Mouse (Mus musculus): Measurements from ENCODE around the gene Susd5.
"Not testable (repeated sequence)": the region's sequence is repeated elsewhere in the genome, so short reads cannot be mapped to it uniquely, and the experiment has no call there.

Susd5 gene

DNA sequence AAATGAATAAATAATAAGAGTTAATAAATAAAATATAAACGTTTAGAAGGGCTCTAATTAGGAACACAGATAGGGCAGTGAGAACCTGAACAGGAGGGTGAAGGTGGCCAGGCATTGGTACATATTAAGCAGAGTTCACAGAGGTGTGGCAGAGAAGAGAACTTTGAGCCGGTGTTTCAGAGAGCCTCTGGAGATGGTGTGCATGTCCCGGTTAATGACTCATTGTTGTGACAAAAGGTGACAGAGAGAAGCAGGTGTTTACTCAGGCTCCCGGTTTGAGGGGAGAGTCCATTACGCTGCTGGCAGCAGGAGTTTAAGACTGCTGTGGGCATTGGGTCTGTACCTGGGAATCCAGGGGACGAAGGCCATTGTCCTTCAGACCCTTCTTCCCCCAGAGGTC, 12.4 kb downstream of the Susd5 start:
- DNase-seq (ENCODE audit: low spot score in 2 of 2) = no peak

DNA sequence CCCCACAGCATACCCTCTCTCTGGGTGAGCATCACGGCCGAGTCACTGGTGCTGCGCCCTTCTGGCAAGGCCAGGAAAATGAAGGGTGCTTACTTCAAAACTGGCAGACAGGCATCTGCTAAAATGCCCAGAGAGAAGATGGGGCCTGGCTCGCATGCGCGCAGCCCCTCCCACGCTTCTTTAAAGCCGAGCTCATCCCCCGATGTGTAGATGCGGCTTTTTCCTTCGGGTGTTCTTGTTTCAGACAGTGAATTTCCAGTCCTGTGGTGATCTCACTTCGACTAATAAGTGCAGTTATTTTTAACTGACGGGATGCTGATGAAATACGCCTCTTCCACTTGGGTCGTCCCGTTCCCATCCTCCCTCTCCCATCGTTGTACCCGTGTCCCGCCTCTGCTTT, 16.7 kb downstream of the Susd5 start:
- DNase-seq (ENCODE audit: low spot score in 2 of 2) = peak in 1 of 2 experiments; percentile 19

DNA sequence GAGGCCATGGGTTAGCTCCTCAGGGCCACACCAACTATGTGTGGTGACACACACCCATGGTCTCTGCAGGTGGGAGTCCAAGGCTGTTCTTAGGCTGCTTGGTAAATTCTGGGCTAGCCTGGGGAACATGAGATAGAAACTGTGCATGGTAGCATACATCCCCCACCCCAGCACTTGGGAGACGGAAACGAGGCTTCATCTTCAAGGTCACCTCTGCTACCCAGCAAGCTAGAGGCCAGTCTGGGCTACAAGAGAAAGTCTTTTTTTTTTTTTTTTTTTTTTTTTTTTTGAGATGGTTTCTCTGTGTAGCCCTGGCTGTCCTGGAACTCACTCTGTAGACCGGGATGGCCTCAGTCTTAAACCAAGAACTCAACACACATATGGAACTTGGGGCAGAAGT, 29.5 kb downstream of the Susd5 start:
- DNase-seq (ENCODE audit: low spot score in 2 of 2) = no peak

DNA sequence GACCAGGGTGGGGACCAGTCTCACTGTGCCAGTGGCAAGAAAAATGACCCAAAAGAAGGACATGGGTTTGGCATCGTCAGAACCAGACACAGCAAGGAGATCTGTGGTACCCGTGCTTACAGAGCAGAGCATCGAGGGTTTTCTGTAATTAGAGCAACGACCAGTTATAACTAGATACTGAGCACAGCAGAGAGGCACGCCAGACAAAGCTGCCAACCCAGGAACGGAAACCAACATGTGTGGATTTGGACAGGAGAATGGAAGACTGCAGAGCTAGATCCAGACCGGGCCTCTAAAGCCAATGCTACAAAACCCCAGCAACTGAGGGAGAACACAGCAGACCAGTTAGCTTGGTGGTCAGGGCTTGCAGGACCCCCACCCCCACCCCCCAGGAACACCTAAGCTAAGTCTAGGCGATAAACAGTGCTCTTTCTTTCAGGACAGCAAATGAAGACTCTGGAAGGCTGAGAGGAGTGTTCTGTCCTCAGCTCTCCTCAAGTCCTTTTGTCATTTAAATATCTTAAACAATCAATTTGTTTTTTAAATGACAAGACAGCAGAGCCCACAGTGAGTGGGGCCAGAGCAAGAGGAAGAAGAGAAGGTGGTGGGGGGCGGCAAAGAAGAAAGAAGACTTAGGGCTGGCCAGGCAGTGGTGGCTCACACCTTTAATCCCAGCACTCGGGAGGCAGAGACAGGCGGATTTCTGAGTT, 30.3 kb downstream of the Susd5 start:
- DNase-seq (ENCODE audit: low spot score in 2 of 2) = no peak

DNA sequence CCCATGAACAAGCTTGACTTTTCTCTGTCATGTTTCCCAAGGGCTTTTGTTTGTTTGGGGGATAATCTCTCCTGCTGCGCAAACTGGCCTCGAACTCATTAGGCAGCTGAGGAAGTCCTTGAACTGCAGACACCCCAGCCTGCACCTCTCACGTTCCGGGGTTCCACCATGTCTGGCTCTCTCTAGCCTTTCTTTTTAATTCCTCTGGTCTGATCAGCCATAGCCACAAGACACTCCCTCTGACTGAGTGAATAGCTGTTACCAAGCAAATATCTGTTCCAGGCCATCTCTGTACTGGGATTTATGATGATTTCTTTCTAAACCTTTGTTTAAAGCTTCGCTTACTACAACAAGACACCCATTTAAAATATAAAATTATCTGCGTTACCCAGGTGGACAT, 31.9 kb downstream of the Susd5 start:
- not testable (repeated sequence) for DNase-seq (ENCODE audit: low spot score in 2 of 2)

DNA sequence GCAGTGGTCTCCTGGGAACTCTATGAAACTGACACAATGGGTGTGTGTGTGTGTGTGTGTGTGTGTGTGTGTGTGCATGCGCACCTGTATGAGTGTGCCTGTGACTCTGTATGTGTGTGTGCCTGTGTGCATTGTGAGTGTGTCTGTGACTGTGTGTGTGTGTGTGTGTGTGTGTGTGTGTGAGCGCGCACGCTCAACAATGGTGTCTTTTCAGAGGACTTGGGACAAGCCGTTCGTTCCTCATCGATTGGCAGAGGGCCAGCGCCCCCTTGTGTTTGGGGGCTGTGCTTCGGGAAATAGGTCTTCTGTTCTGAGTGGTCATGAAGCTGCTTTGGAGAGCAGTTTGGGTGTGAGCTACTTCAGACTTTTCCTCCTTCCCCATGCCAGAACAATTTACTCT, 35.2 kb downstream of the Susd5 start:
- peak in 1 of 2 experiments; percentile 31 for DNase-seq (ENCODE audit: low spot score in 2 of 2)

DNA sequence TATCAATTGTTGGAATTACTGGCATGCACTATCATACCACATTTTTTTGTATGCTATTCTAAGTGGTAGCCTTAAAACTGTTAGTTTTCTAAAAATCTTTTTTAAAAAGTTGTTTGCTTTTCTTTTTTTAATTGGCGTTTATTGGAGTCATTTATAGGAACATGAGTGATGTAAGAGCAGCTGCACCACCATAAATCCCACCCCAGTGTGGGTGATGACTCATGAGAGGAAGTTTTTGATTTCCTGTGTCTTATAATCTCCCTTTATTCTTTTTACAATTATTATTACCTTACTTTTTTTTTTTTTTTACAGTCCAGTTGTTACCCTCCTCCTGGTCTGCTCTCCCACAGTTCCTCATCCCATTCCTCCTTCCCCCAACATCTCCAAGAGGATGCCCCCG, 37.9 kb downstream of the Susd5 start:
- no peak for DNase-seq (ENCODE audit: low spot score in 2 of 2)

DNA sequence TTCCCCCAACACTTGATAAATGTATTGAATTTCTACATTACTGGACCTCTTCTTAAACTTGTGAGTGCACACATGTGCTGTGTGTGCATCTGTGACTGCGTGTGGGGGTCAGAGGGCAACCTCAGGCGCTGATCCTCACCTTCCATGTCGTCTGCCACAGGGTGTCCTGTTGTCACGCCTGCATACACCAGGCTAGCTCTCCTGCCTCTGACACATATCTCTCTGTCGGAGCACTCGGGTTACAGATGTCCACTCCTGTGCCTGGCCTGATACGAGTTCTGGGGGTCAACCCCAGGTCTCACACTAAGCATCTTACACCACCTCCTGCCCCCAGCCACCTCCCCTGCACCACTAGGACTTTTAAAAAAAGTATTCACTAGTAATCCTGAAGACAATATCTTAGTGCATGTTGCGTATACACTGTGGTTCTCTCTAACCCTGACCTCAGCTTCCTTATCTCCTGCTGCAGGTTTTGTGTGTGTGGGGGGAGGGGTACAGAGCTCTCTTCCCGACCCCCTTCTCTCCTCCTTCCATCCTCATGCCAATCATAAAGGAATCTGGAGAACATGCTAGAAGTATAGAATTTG, 41.9 kb downstream of the Susd5 start:
- DNase-seq (ENCODE audit: low spot score in 2 of 2) = no peak

DNA sequence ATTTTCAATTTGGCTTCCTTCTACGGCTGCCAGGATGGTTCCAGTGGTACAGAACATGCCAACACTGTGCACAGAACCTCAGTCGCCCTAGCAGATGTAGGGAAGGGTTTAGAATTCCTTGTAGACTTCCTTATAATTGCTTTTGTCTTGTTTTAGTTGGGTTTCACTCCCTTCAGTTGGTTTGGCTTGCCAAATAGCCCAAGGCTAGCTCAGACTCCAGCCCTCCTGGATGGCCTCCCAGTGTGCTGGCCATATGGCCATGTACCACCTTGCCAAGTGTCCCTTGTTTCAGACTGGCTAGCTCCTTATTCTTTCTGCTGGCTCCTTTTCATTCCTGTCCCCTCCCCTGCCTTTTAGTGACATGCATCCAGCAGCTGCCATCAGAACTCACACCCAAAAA, 53.3 kb downstream of the Susd5 start:
- DNase-seq (ENCODE audit: low spot score in 2 of 2) = no peak

DNA sequence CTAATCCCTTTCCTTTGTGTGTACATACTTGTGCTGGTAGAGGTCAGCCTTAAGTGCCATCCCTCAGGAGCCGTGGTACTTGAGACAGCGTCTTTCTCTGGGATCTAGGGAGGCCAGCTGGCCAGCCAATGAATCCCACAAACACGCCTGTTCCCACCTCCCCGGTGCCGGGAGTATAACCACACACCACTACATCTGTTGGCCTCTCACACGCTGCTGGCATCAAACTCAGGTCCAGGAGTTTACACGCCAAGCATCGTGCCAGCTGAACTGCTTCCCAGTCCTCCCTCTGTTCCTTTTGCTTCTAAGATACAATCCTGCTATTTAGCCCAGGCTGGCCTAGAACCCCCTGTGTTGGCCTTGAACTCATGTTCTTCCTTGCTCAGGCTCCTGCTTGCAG, 54.2 kb downstream of the Susd5 start:
- no peak for DNase-seq (ENCODE audit: low spot score in 2 of 2)

DNA sequence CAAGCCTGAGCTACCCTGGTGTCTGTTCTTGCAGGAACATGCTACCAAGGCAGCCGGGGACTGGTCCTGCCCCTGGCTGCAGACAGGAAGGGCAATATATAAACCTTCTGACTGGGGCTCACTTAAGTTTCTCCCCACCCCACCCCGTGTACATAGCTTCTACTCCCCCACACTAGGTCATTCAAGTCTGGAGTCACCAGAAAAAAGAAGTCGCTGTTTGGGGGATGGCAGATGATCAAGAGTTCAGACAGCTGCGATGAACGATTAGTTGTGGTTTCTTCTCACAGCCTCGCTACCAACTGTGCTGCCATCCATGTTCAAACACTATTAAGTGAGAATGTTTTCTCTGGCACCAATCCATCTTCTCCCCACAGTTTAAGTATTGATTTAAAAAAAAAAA, 55.3 kb downstream of the Susd5 start:
- no peak for DNase-seq (ENCODE audit: low spot score in 2 of 2)

DNA sequence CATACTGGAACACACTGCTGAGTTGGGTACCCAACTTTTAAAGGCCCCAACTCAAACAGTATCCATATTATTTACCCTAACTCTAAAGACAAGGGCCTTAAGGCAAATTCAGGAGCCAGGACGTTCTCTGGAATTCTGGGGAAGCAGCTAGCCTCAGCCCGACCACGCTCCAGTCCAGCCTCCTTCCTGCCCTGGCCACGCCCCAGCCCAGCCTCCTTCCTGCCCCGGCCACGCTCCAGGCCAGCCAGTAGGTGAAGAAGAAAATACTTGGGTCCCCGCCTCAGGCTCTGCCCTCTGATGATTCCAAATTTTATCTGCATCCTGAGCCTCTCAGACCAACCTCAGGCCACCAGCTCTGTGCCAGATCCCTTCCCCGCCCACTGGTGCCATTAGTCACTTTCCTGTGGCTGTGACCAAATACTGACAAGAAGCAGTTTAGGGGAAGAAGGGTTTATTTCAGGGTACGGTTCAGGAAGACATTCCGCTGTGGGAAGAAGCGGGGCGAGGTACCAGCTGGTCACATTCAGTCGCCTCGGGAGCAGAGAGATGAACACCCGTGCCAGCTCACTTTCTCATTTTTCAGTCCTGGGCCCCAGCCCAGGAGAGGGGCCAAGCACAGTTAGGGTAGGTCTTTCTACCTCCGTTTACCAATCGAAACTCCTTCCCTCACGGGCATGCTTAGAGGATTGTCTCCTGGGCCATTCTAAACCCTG, 57.1 kb downstream of the Susd5 start:
- DNase-seq (ENCODE audit: low spot score in 2 of 2) = no peak

DNA sequence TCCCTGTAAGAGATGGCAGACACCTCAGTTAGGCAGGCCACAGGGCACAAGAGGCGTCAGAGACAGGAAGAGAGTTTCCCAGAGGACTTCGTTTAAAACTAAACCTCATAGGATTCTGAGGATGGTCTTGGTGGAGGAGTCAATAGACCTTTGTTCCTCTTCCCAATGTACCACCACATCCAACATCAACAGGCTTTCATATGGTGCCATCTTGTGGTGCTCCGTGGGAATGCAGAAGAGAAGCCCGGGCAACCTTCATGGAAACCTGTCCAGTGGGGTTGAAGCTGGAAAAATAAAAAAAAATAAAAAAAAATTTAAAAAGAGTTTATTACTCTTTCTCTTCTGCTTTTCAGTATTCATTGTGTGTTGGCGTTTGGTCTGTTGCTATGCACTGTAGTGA, 59.7 kb downstream of the Susd5 start:
- peak; percentile 46 to 75 for DNase-seq (ENCODE audit: low spot score in 2 of 2)

DNA sequence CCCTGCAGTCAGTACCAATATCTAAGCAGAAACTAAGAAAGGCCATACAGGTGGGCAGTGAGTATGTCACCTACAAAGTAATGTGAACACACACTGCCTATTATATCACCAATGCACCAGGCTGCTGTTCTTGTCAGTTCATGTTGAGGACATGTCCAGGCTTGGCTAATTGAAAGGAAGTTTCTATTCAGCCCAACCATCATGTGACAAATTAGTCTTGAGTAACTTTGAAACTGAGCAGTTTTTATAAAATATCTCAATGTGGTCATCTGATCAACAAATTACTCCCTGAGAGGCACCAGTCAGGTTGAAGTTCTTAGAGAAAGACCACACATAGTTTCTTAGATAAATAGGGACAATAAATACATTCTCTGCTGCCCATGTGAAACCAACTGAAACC, 65.9 kb downstream of the Susd5 start:
- DNase-seq (ENCODE audit: low spot score in 2 of 2) = not testable (repeated sequence)

DNA sequence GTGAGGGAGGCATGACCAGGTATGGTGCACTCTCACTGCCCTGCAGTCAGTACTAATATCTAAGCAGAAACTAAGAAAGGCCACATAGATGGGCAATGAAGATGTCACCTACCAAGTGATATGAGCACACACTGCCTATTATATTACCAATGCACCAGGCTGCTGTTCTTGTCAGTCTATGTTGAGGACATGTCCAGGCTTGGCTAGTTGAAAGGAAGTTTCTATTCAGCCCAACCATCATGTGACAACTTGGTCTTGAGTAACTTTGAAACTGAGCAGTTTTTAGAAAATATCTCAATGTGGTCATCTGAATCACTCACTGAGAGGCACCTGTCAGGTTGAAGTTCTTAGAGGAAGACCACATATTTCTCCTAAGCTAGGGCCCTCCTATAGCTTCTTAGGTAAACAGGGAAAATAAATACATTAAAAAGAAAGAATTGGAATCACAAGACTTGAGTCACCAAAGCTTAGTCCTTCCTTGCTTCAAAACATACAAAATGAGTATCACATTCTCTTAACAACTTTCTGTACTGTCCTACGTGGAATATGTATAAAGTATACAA, 72.4 kb downstream of the Susd5 start:
- not testable (repeated sequence) for DNase-seq (ENCODE audit: low spot score in 2 of 2)
